Mouse (Mus musculus): ENCODE data around the gene Pop5.
A peak's percentile ranks its signal among the peaks of the same experiment; 100 is the strongest.

Pop5 gene

GRCm38 (mm10) chr5:115266340-115266739 is 30.7 kb downstream of the Pop5 start:
- no peak for DNase-seq (ENCODE audit: low spot score)

- no peak for DNase-seq (ENCODE audit: low spot score)
Measured at GRCm38 (mm10) chr5:115266787-115267468, 31.3 kb downstream of the Pop5 start.

GRCm38 (mm10) chr5:115267469-115268045 is 31.9 kb downstream of the Pop5 start:
- no peak for DNase-seq (ENCODE audit: low spot score)

- no peak for DNase-seq (ENCODE audit: low spot score)
Measured at GRCm38 (mm10) chr5:115268266-115268665, 32.6 kb downstream of the Pop5 start.

GRCm38 (mm10) chr5:115269969-115270368 is 34.3 kb downstream of the Pop5 start:
- DNase-seq (ENCODE audit: low spot score): no peak

GRCm38 (mm10) chr5:115271931-115272811 is 36.5 kb downstream of the Pop5 start:
- no peak for DNase-seq (ENCODE audit: low spot score)

GRCm38 (mm10) chr5:115272812-115273548 is 37.3 kb downstream of the Pop5 start, which contains the start of gene Rnf10:
Rnf10 (minus strand) TSS chr5:115272898.
- DNase-seq (ENCODE audit: low spot score): peak; percentile 80

GRCm38 (mm10) chr5:115273549-115274135 is 38.0 kb downstream of the Pop5 start:
- no peak for DNase-seq (ENCODE audit: low spot score)

GRCm38 (mm10) chr5:115274353-115274752 is 38.7 kb downstream of the Pop5 start:
- no peak for DNase-seq (ENCODE audit: low spot score)

GRCm38 (mm10) chr5:115274771-115275170 is 39.1 kb downstream of the Pop5 start:
- DNase-seq (ENCODE audit: low spot score): no peak

GRCm38 (mm10) chr5:115275998-115276397 is 40.4 kb downstream of the Pop5 start:
- DNase-seq (ENCODE audit: low spot score): no peak

- DNase-seq (ENCODE audit: low spot score): no peak
Measured at GRCm38 (mm10) chr5:115278053-115278452, 42.4 kb downstream of the Pop5 start.

- no peak for DNase-seq (ENCODE audit: low spot score)
Measured at GRCm38 (mm10) chr5:115278785-115279184, 43.1 kb downstream of the Pop5 start.

- DNase-seq (ENCODE audit: low spot score): peak; percentile 59
Measured at GRCm38 (mm10) chr5:115279226-115280049, 43.8 kb downstream of the Pop5 start, which contains the start of gene Coq5. Coq5 (plus strand) TSS chr5:115279666.

- DNase-seq (ENCODE audit: low spot score): no peak
Measured at GRCm38 (mm10) chr5:115280050-115280687, 44.5 kb downstream of the Pop5 start.

GRCm38 (mm10) chr5:115284735-115285134 is 49.1 kb downstream of the Pop5 start:
- DNase-seq (ENCODE audit: low spot score): no peak

- no peak for DNase-seq (ENCODE audit: low spot score)
Measured at GRCm38 (mm10) chr5:115294173-115294572, 58.5 kb downstream of the Pop5 start.

Measured in urinary bladder, postnatal 10 days (tissue).